11 mouse cellular contexts compared by ENCODE assay signal in genomic region chr7:4999876-5000275, GRCm38 (mm10). TPM values are rescaled to one million over a fixed set of nuclear protein-coding genes. Genes with fewer than 3 reads are reported as not detected.
DNase-seq lines count a peak whose midpoint lies in the region; ATAC-seq and TF ChIP-seq lines count a peak whose summit lies in the region.
"Had no signal": no experiment of that assay in that cellular context is flagged by ENCODE, and none has a peak within 500 bp of the region (broad histone marks: within the 10 kb centered on the region; RNA-seq: fewer than 3 reads in every experiment).

No protein-coding gene starts in this region.

- H3K27me3 ChIP-seq in liver, adult 2 months (ENCODE audit: control insufficient read depth, insufficient read depth, low read length), result no peaks in the 10 kb centered on the region
- peaks cover 6% of the 10 kb centered on the region for H3K27me3 ChIP-seq in heart, embryonic 10.5 days (ENCODE audit: insufficient read depth, poor library complexity, severe bottlenecking)
- peaks cover 5% of the 10 kb centered on the region for H3K27me3 ChIP-seq in midbrain, embryonic 10.5 days (ENCODE audit: low read depth, poor library complexity, severe bottlenecking)
- H3K27me3 ChIP-seq: intestine, embryonic 15.5 days had no signal

- H3K36me3 ChIP-seq in liver, adult 2 months (ENCODE audit: control insufficient read depth, insufficient read depth, low read length), result no peaks in the 10 kb centered on the region
- no peaks in the 10 kb centered on the region for H3K36me3 ChIP-seq in heart, embryonic 10.5 days
- H3K36me3 ChIP-seq in midbrain, embryonic 10.5 days, result no peaks in the 10 kb centered on the region
- H3K36me3 ChIP-seq: forebrain, embryonic 10.5 days; intestine, embryonic 15.5 days; limb, embryonic 13.5 days had no signal

- peak; percentile 40; the same call in 1 of the 2 replicates for TF ChIP-seq CTCF in liver, adult 2 months (IDR thresholded peaks at IDR 0.05; ENCODE audit: low read depth, low read length)

- H3K4me3 ChIP-seq in liver, adult 2 months (ENCODE audit: insufficient read depth, low read depth, low read length), result no peak overlapping the region
- no peak overlapping the region for H3K4me3 ChIP-seq in heart, embryonic 10.5 days
- no peak overlapping the region for H3K4me3 ChIP-seq in midbrain, embryonic 10.5 days
- H3K4me3 ChIP-seq: forebrain, embryonic 10.5 days; intestine, embryonic 15.5 days; limb, embryonic 13.5 days had no signal

- peak; percentile 52 for ATAC-seq in CD4-positive, CD25-positive, alpha-beta regulatory T cell, adult 4 months
- peak; percentile 49; the same call in 1 of the 2 replicates for ATAC-seq in megakaryocyte-erythroid progenitor cell, adult 5-6 weeks (replicated peaks; ENCODE audit: low FRiP score, low TSS enrichment, poor library complexity, severe bottlenecking)
- ATAC-seq: intestine, embryonic 15.5 days had no signal

- H3K79me2 ChIP-seq in liver, adult 2 months (ENCODE audit: control insufficient read depth, insufficient read depth, low read length), result no peaks in the 10 kb centered on the region

- 81% methylated on average over 2 of the region's 2 CpGs for WGBS in liver, adult 2 months
- WGBS in heart, embryonic 10.5 days, result 54% methylated on average over 2 of the region's 2 CpGs
- WGBS in midbrain, embryonic 10.5 days, result 69% methylated on average over 2 of the region's 2 CpGs

- no peak overlapping the region for H3K27ac ChIP-seq in liver, adult 2 months (replicated peaks; ENCODE audit: insufficient read depth, low read depth, low read length)
- no peak overlapping the region for H3K27ac ChIP-seq in heart, embryonic 10.5 days
- H3K27ac ChIP-seq in midbrain, embryonic 10.5 days (replicated peaks), result no peak overlapping the region
- H3K27ac ChIP-seq: forebrain, embryonic 10.5 days; intestine, embryonic 15.5 days; limb, embryonic 13.5 days had no signal

- no peak overlapping the region for H3K9ac ChIP-seq in liver, adult 2 months (ENCODE audit: low read depth, low read length)
- H3K9ac ChIP-seq: intestine, embryonic 15.5 days; limb, embryonic 13.5 days had no signal

- peaks cover 4% of the 10 kb centered on the region; the same call in 1 of the 2 replicates for H3K4me1 ChIP-seq in liver, adult 2 months (ENCODE audit: control insufficient read depth, insufficient read depth, low read length)
- peaks cover 15% of the 10 kb centered on the region for H3K4me1 ChIP-seq in heart, embryonic 10.5 days
- H3K4me1 ChIP-seq in midbrain, embryonic 10.5 days, result peaks cover 19% of the 10 kb centered on the region

- no peak for TF ChIP-seq POLR2A in liver, adult 2 months (IDR thresholded peaks at IDR 0.05; ENCODE audit: extremely low read depth, insufficient read depth, low read length)

- H3K9me3 ChIP-seq in heart, embryonic 10.5 days, result no peaks in the 10 kb centered on the region
- H3K9me3 ChIP-seq in midbrain, embryonic 10.5 days (replicated peaks), result peaks cover 21% of the 10 kb centered on the region
- H3K9me3 ChIP-seq: intestine, embryonic 15.5 days; limb, embryonic 13.5 days had no signal

- DNase-seq in liver, adult 2 months (ENCODE audit: extremely low read depth, low read depth, low spot score), result no peak
- DNase-seq in liver (no peak), adipocyte (ENCODE audit: low spot score) (peak; percentile 28)
- DNase-seq in heart, embryonic 10.5 days (ENCODE audit: low spot score), result no peak
- DNase-seq in midbrain, embryonic 10.5 days (ENCODE audit: low spot score), result no peak
- DNase-seq: right cerebral cortex, postnatal 4 days had no signal

RNA-seq across cellular contexts. Expression of gene Zfp579, which starts 3.9 kb away (rescaled TPM):
- total RNA-seq in liver, adult 2 months (2014; rRNA removed), result 1.2 TPM in 2 replicates
- polyA plus RNA-seq in liver, adult 2 months (2012; rRNA removed), result 10.8 and 13.0 TPM in 2 replicates
- 1 to 10 TPM; 3.6 to 6.4 TPM for polyA plus RNA-seq in CD4-positive, CD25-positive, alpha-beta regulatory T cell, adult 4 months (2017; shearing (Covaris generic))
- 12.0 and 32.5 TPM in 2 replicates for total RNA-seq in megakaryocyte-erythroid progenitor cell, adult 5-6 weeks (2014; fragmentation: Nextera tagmentation)
- 0.76 and 2.2 TPM in 2 replicates for total RNA-seq in megakaryocyte-erythroid progenitor cell, adult 5-6 weeks (2017)
- polyA plus RNA-seq in heart, embryonic 10.5 days (2016; fragmentation: Nextera tagmentation; extraction: Ambion mirVana), result 21.6 and 29.2 TPM in 2 replicates
- 26.2 and 35.6 TPM in 2 replicates for polyA plus RNA-seq in midbrain, embryonic 10.5 days (2016; fragmentation: Nextera tagmentation; extraction: Ambion mirVana)

RNA-seq across cellular contexts. Expression of gene Zfp524, which starts 14.3 kb away (rescaled TPM):
- 6.7 and 10.7 TPM in 2 replicates for total RNA-seq in liver, adult 2 months (2014; rRNA removed)
- 38.3 and 41.1 TPM in 2 replicates for polyA plus RNA-seq in liver, adult 2 months (2012; rRNA removed)
- 10 to 100 TPM; 44.1 to 45.4 TPM for polyA plus RNA-seq in CD4-positive, CD25-positive, alpha-beta regulatory T cell, adult 4 months (2017; shearing (Covaris generic))
- 16.6 and 19.9 TPM in 2 replicates for total RNA-seq in megakaryocyte-erythroid progenitor cell, adult 5-6 weeks (2014; fragmentation: Nextera tagmentation)
- total RNA-seq in megakaryocyte-erythroid progenitor cell, adult 5-6 weeks (2017), result 3.0 and 9.3 TPM in 2 replicates
- polyA plus RNA-seq in heart, embryonic 10.5 days (2016; fragmentation: Nextera tagmentation; extraction: Ambion mirVana), result 10.0 and 11.4 TPM in 2 replicates
- polyA plus RNA-seq in midbrain, embryonic 10.5 days (2016; fragmentation: Nextera tagmentation; extraction: Ambion mirVana), result 7.1 and 9.1 TPM in 2 replicates

RNA-seq across cellular contexts. Expression of gene Fiz1, which starts 14.6 kb away (rescaled TPM):
- total RNA-seq in liver, adult 2 months (2014; rRNA removed), result 6.2 and 6.8 TPM in 2 replicates
- polyA plus RNA-seq in liver, adult 2 months (2012; rRNA removed), result 18.0 and 19.3 TPM in 2 replicates
- polyA plus RNA-seq in CD4-positive, CD25-positive, alpha-beta regulatory T cell, adult 4 months (2017; shearing (Covaris generic)), result 10 to 100 TPM in 1 of 2 experiments, 1 to 10 TPM in 1; 9.5 to 12.0 TPM
- 34.8 and 35.7 TPM in 2 replicates for total RNA-seq in megakaryocyte-erythroid progenitor cell, adult 5-6 weeks (2014; fragmentation: Nextera tagmentation)
- 19.8 and 32.7 TPM in 2 replicates for total RNA-seq in megakaryocyte-erythroid progenitor cell, adult 5-6 weeks (2017)
- 36.1 and 43.5 TPM in 2 replicates for polyA plus RNA-seq in heart, embryonic 10.5 days (2016; fragmentation: Nextera tagmentation; extraction: Ambion mirVana)
- 56.7 and 58.1 TPM in 2 replicates for polyA plus RNA-seq in midbrain, embryonic 10.5 days (2016; fragmentation: Nextera tagmentation; extraction: Ambion mirVana)

RNA-seq across cellular contexts. Expression of gene Gm44973, which starts 15.4 kb away (rescaled TPM):
- total RNA-seq in liver, adult 2 months (2014; rRNA removed), result 0.55 and 1.1 TPM in 2 replicates
- not detected in 2 replicates for polyA plus RNA-seq in liver, adult 2 months (2012; rRNA removed)
- polyA plus RNA-seq in CD4-positive, CD25-positive, alpha-beta regulatory T cell, adult 4 months (2017; shearing (Covaris generic)), result 1 to 10 TPM; 7.9 to 8.9 TPM
- 2.6 TPM in 1 of 2 replicates, not detected in the other for total RNA-seq in megakaryocyte-erythroid progenitor cell, adult 5-6 weeks (2014; fragmentation: Nextera tagmentation)
- not detected in 2 replicates for total RNA-seq in megakaryocyte-erythroid progenitor cell, adult 5-6 weeks (2017)
- 0.72 TPM in 1 of 2 replicates, not detected in the other for polyA plus RNA-seq in heart, embryonic 10.5 days (2016; fragmentation: Nextera tagmentation; extraction: Ambion mirVana)
- 1.2 and 1.5 TPM in 2 replicates for polyA plus RNA-seq in midbrain, embryonic 10.5 days (2016; fragmentation: Nextera tagmentation; extraction: Ambion mirVana)

RNA-seq across cellular contexts. Expression of gene Zfp865, which starts 20.3 kb away (rescaled TPM):
- 4.1 and 4.3 TPM in 2 replicates for total RNA-seq in liver, adult 2 months (2014; rRNA removed)
- polyA plus RNA-seq in liver, adult 2 months (2012; rRNA removed), result 11.2 and 14.6 TPM in 2 replicates
- 10 to 100 TPM in 1 of 2 experiments, 1 to 10 TPM in 1; 3.5 to 12.3 TPM for polyA plus RNA-seq in CD4-positive, CD25-positive, alpha-beta regulatory T cell, adult 4 months (2017; shearing (Covaris generic))
- total RNA-seq in megakaryocyte-erythroid progenitor cell, adult 5-6 weeks (2014; fragmentation: Nextera tagmentation), result 22.7 and 24.4 TPM in 2 replicates
- 7.8 and 9.8 TPM in 2 replicates for total RNA-seq in megakaryocyte-erythroid progenitor cell, adult 5-6 weeks (2017)
- 3.8 and 4.4 TPM in 2 replicates for polyA plus RNA-seq in heart, embryonic 10.5 days (2016; fragmentation: Nextera tagmentation; extraction: Ambion mirVana)
- polyA plus RNA-seq in midbrain, embryonic 10.5 days (2016; fragmentation: Nextera tagmentation; extraction: Ambion mirVana), result 5.2 and 5.5 TPM in 2 replicates
